Mouse (Mus musculus): ENCODE data around the gene Gm8281.
A peak's percentile ranks its signal among the peaks of the same experiment; 100 is the strongest.
"Not testable (repeated sequence)": the region's sequence is repeated elsewhere in the genome, so short reads cannot be mapped to it uniquely, and the experiment has no call there.

Gene Gm8281

GRCm38 (mm10) chr14:5070611-5071490 lies at the start of gene Gm8281:
Gm8281 (plus strand) TSS chr14:5071040.
- DNase-seq (ENCODE audit: low read depth, low spot score) = peak; percentile 0

- DNase-seq (ENCODE audit: low read depth, low spot score) = not testable (repeated sequence)
These were observed 20.5 kb upstream of the Gm8281 start, which contains the start of gene 4930555G01Rik for GRCm38 (mm10) chr14:5050329-5050728. 4930555G01Rik (plus strand) TSS chr14:5050629.

- not testable (repeated sequence) for DNase-seq (ENCODE audit: low read depth, low spot score)
These were observed 60.4 kb downstream of the Gm8281 start, which contains the start of gene Gm8279 for GRCm38 (mm10) chr14:5131219-5131618. Gm8279 (plus strand) TSS chr14:5131519.
